Mouse (Mus musculus): ENCODE measurements around the gene Ppfia1. TPM values are rescaled to one million over a fixed set of nuclear protein-coding genes. Genes with fewer than 3 reads are reported as not detected.

Ppfia1 gene
- polyA plus RNA-seq, 1 experiment from 2014 or later = 33.1 TPM

DNA sequence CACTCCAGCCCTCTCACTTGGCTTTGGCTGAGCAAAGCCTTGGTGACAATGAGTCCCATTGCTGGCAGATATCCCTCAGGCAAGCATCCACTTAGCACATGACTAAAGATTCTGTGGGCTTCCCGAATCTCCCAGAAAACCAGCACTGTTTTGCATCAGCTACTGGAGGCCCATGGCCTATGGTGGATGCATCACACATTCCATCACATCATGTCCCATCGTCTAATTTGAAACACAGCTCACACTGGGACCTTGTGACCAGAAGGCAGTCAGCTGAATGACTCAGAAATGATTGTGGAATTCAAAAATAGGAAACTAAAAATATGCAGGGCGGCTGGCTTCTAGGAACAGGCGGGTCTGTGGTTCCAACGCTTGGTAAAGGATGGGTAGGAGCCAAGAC, 24.3 kb upstream of the Ppfia1 start:
- Histone ChIP-seq H3K4me3 (ENCODE audit: low read depth, low read length) (no peak overlapping the region), H3K9me3 (ENCODE audit: control insufficient read depth, low read length) (no peaks in the 10 kb centered on the region), H3K4me2 (ENCODE audit: low read length) (no peak overlapping the region), H3K27ac (ENCODE audit: low read depth) (no peak overlapping the region), H3K27me3 (replicated peaks; ENCODE audit: control insufficient read depth, insufficient read depth, low read length) (no peaks in the 10 kb centered on the region), H3K4me1 (replicated peaks; ENCODE audit: control insufficient read depth, insufficient read depth, low read length) (peaks cover 10% of the 10 kb centered on the region), H3K36me3 (ENCODE audit: control insufficient read depth, insufficient read depth, low read length) (peaks cover 21% of the 10 kb centered on the region), H3K9ac (ENCODE audit: low read length) (no peak overlapping the region)
- ATAC-seq (replicated peaks; ENCODE audit: low FRiP score, low TSS enrichment, low read depth) (no peak), DNase-seq (ENCODE audit: low spot score) (no peak)
- 92% methylated on average over 5 of the region's 5 CpGs for WGBS

DNA sequence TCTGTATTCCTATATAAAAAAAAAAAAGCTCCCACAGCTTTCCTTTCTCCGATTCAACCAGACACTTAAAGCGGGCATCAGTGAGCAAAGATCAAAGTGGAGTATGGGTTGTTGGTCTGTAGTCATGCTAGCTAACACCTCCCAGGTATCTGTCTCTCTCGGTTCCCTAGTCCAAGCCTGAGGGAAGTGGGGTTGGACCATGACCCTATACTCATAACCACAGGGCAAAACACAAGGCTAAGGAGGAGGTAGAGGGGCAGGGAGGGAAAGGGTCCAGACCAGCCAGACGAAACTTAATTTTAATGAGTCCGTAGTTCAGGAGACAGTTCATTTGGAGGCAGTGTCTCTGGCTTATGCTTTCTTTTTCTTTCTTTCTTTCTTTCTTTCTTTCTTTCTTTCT, 18.7 kb upstream of the Ppfia1 start:
- 87% methylated on average over 5 of the region's 5 CpGs for WGBS

DNA sequence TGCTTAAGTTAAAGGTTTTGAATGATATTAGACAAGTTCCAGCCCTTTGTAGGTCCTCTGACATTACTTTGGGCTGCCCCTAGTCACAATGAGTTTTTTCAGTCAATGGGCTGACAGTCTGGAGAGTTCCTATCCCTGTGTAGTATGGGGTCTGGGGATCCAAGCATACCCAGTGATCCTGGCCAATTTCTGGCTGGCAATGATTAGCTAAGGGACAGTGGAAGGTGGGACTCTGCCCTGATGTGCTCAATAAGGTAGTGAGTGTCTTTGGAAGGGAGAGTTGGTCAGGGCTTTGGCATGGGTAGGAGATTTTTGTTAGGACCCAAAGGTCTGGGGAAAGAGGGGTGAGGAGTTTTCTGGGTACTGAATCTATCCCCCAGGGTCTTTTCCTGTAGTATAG, 18.1 kb upstream of the Ppfia1 start:
- ATAC-seq (replicated peaks; ENCODE audit: low FRiP score, low TSS enrichment, low read depth) = no peak
- no peaks in the 10 kb centered on the region for H3K36me3 ChIP-seq (ENCODE audit: control insufficient read depth, insufficient read depth, low read length)
- no peak for DNase-seq (ENCODE audit: low spot score)
- H3K27me3 ChIP-seq (replicated peaks; ENCODE audit: control insufficient read depth, insufficient read depth, low read length) = no peaks in the 10 kb centered on the region
- H3K4me3 ChIP-seq (ENCODE audit: low read depth, low read length) = no peak overlapping the region
- no peak overlapping the region for H3K27ac ChIP-seq (ENCODE audit: low read depth)
- H3K9me3 ChIP-seq (ENCODE audit: control insufficient read depth, low read length) = no peaks in the 10 kb centered on the region
- no peak overlapping the region for H3K9ac ChIP-seq (ENCODE audit: low read length)
- H3K4me1 ChIP-seq (replicated peaks; ENCODE audit: control insufficient read depth, insufficient read depth, low read length) = peaks cover 7% of the 10 kb centered on the region; the same call in 1 of the 2 replicates
- H3K4me2 ChIP-seq (ENCODE audit: low read length) = no peak overlapping the region

More for the DNA sequence above, 18.7 kb upstream of the Ppfia1 start:
- no peak for DNase-seq (ENCODE audit: low spot score)
- Histone ChIP-seq H3K4me2 (ENCODE audit: low read length) (no peak overlapping the region), H3K9me3 (ENCODE audit: control insufficient read depth, low read length) (no peaks in the 10 kb centered on the region), H3K4me1 (replicated peaks; ENCODE audit: control insufficient read depth, insufficient read depth, low read length) (peaks cover 7% of the 10 kb centered on the region; the same call in 1 of the 2 replicates), H3K9ac (ENCODE audit: low read length) (no peak overlapping the region), H3K36me3 (ENCODE audit: control insufficient read depth, insufficient read depth, low read length) (no peaks in the 10 kb centered on the region), H3K27me3 (replicated peaks; ENCODE audit: control insufficient read depth, insufficient read depth, low read length) (no peaks in the 10 kb centered on the region), H3K27ac (ENCODE audit: low read depth) (no peak overlapping the region), H3K4me3 (ENCODE audit: low read depth, low read length) (no peak overlapping the region)
- ATAC-seq (replicated peaks; ENCODE audit: low FRiP score, low TSS enrichment, low read depth) = no peak

DNA sequence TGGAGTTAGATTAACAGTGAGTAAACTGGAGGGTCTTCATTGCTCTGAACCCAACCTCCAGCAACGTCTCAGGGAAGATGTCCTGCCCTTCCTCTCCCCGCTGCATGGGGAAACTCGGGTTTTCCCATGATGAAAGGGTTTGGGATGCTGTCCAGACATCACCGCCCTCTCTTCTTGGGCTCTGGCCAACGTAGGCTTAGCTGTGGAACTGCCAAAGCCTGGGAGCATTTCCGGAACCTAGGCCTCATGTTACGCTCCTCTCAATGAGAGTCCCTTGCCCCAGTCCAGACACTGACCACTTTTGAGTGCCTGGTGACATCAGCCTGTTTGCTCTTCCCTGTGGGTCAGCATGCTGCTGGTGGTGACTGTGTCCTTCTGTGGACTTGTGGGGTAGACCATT, 15.9 kb upstream of the Ppfia1 start:
- 55% methylated on average over 7 of the region's 7 CpGs for WGBS
- DNase-seq (ENCODE audit: low spot score) (no peak), ATAC-seq (replicated peaks; ENCODE audit: low FRiP score, low TSS enrichment, low read depth) (no peak)
- no peaks in the 10 kb centered on the region for H3K27me3 ChIP-seq (replicated peaks; ENCODE audit: control insufficient read depth, insufficient read depth, low read length)
- H3K27ac ChIP-seq (ENCODE audit: low read depth) = no peak overlapping the region
- no peak overlapping the region for H3K4me2 ChIP-seq (ENCODE audit: low read length)
- H3K9ac ChIP-seq (ENCODE audit: low read length) = no peak overlapping the region
- H3K4me1 ChIP-seq (replicated peaks; ENCODE audit: control insufficient read depth, insufficient read depth, low read length) = peaks cover 7% of the 10 kb centered on the region; the same call in 1 of the 2 replicates
- no peak overlapping the region for H3K4me3 ChIP-seq (ENCODE audit: low read depth, low read length)
- no peaks in the 10 kb centered on the region for H3K9me3 ChIP-seq (ENCODE audit: control insufficient read depth, low read length)
- no peaks in the 10 kb centered on the region for H3K36me3 ChIP-seq (ENCODE audit: control insufficient read depth, insufficient read depth, low read length)

DNA sequence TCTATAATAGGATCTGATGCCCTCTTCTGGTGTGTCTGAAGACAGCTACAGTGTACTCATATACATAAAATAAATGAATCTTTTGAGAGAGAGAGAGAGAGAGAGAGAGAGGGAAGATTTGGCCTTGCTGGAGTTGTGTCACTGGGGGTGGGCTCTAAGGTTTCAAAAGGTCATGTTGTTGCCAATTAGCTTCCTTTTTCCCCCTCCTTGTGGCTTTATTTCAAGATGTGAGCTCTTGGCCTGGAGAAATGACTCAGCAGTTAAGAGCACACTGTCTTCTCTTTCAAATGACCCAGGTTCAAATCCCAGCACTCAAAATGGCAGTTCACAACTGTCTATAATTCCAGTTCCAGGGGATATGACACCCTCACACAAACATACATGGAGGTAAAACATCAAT, 14.6 kb upstream of the Ppfia1 start:
- Histone ChIP-seq H3K9me3 (ENCODE audit: control insufficient read depth, low read length) (no peaks in the 10 kb centered on the region), H3K4me1 (replicated peaks; ENCODE audit: control insufficient read depth, insufficient read depth, low read length) (peaks cover 7% of the 10 kb centered on the region; the same call in 1 of the 2 replicates), H3K4me3 (ENCODE audit: low read depth, low read length) (no peak overlapping the region), H3K27me3 (replicated peaks; ENCODE audit: control insufficient read depth, insufficient read depth, low read length) (no peaks in the 10 kb centered on the region), H3K9ac (ENCODE audit: low read length) (no peak overlapping the region), H3K27ac (ENCODE audit: low read depth) (no peak overlapping the region), H3K36me3 (ENCODE audit: control insufficient read depth, insufficient read depth, low read length) (no peaks in the 10 kb centered on the region), H3K4me2 (ENCODE audit: low read length) (no peak overlapping the region)
- DNase-seq (ENCODE audit: low spot score) (no peak), ATAC-seq (replicated peaks; ENCODE audit: low FRiP score, low TSS enrichment, low read depth) (no peak)

DNA sequence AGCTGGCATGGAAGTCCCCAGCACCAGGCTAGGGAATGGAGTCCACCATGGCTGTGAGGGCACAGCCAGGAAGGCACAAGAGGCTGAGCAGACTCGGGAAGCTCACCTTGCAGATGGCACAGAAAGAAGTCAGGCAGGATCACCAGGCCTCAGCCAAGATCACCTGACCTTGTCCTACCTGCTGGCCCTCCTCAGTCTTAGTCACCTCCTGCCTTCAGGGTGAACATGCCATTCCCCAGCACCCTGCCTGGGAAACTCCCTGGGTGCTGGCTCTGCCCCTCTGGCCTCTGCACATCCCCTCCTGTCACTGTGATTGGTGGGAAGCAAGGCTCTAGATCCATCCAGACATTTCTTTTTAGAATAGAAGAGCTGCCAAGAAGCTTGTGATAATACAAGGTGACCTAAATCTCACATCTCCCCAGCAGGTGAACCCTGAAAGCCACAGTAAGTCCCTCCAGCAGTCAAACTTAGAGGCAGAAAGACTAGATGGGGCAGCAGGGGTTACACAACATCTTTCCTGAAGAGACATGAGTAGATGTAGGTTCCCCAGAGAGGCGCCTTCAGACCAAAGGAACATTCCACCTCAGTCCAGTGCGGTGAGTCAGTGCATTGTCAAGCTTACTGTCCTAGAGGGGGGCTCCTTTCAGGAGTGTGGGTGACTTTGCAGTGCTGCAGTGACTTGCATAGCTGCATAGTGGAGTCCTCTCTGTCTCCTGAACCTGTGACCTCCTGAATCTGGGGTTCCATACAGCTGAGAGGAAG, 13.6 kb upstream of the Ppfia1 start:
- 76% methylated on average over 3 of the region's 3 CpGs for WGBS

DNA sequence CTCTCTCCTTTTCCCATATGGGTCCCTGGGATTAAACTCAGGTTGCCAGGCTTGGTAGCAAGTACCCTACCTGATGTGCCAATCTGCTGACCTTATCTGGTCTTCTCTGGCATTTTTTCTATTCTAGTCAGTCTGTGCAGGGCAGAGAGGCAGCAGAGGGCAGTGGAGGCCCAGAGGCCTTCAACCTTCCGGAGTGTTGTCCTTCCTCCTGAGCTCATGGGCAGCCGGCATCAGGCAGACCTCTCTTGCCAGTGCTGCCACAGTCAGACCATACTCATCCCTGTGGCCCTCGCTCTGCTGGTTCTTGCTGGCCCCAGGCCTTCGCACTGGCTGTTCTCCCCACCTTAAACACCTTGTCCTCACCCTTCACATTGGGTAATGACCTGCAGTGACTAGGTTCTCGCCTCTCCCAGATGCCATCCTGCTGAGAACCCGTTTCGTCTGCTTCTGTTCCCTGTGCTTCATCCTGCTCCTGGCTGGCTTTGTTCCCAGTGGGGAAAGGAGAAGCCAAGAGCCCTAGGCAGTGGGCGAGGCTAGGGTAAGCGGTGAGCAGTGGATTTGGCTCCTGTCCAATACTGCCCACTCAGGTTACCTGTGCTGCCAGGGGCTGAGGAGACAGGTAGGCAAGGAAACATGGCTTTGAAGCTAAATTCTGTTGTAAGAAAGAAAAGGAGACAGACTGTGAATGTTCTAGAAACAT, 10.1 kb upstream of the Ppfia1 start:
- ATAC-seq (replicated peaks; ENCODE audit: low FRiP score, low TSS enrichment, low read depth) = no peak
- Histone ChIP-seq H3K4me3 (ENCODE audit: low read depth, low read length) (no peak overlapping the region), H3K36me3 (ENCODE audit: control insufficient read depth, insufficient read depth, low read length) (no peaks in the 10 kb centered on the region), H3K27me3 (replicated peaks; ENCODE audit: control insufficient read depth, insufficient read depth, low read length) (no peaks in the 10 kb centered on the region), H3K4me2 (ENCODE audit: low read length) (no peak overlapping the region), H3K9ac (ENCODE audit: low read length) (no peak overlapping the region), H3K4me1 (replicated peaks; ENCODE audit: control insufficient read depth, insufficient read depth, low read length) (no peaks in the 10 kb centered on the region), H3K9me3 (ENCODE audit: control insufficient read depth, low read length) (no peaks in the 10 kb centered on the region), H3K27ac (ENCODE audit: low read depth) (no peak overlapping the region)
- WGBS = 63% methylated on average over 9 of the region's 9 CpGs
- DNase-seq (ENCODE audit: low spot score) = no peak

More for the DNA sequence above, 13.6 kb upstream of the Ppfia1 start:
- ATAC-seq (replicated peaks; ENCODE audit: low FRiP score, low TSS enrichment, low read depth) (no peak), DNase-seq (ENCODE audit: low spot score) (no peak)
- H3K9me3 ChIP-seq (ENCODE audit: control insufficient read depth, low read length) = no peaks in the 10 kb centered on the region
- H3K4me2 ChIP-seq (ENCODE audit: low read length) = no peak overlapping the region
- H3K4me1 ChIP-seq (replicated peaks; ENCODE audit: control insufficient read depth, insufficient read depth, low read length) = peaks cover 7% of the 10 kb centered on the region; the same call in 1 of the 2 replicates
- no peaks in the 10 kb centered on the region for H3K27me3 ChIP-seq (replicated peaks; ENCODE audit: control insufficient read depth, insufficient read depth, low read length)
- H3K36me3 ChIP-seq (ENCODE audit: control insufficient read depth, insufficient read depth, low read length) = no peaks in the 10 kb centered on the region
- no peak overlapping the region for H3K9ac ChIP-seq (ENCODE audit: low read length)
- H3K27ac ChIP-seq (ENCODE audit: low read depth) = no peak overlapping the region
- H3K4me3 ChIP-seq (ENCODE audit: low read depth, low read length) = no peak overlapping the region

DNA sequence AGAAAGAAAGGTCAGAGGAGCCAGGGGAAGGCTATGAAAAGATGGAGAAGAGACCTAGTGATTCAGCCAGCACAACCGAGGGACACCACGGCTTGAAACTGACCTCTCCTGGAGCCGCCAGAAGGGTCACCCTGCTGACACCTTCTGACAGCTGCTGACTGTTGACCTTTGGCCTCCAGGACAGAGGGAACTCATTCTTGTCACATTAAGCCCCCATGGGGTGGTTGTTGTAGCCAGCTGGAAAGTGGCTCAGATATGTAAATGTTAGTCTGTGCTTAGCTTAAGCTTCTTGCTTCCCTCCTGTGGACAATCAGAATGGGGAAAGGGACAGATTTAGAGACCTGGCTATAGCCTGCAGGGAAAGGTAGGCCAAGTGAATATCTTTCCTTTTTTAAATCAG, 8.5 kb upstream of the Ppfia1 start:
- H3K4me3 ChIP-seq (ENCODE audit: low read depth, low read length) = no peak overlapping the region
- no peaks in the 10 kb centered on the region for H3K36me3 ChIP-seq (ENCODE audit: control insufficient read depth, insufficient read depth, low read length)
- WGBS = 22% methylated on average over 3 of the region's 3 CpGs
- no peak overlapping the region for H3K27ac ChIP-seq (ENCODE audit: low read depth)
- H3K9ac ChIP-seq (ENCODE audit: low read length) = no peak overlapping the region
- ATAC-seq (replicated peaks; ENCODE audit: low FRiP score, low TSS enrichment, low read depth) (no peak), DNase-seq (ENCODE audit: low spot score) (no peak)
- no peak overlapping the region for H3K4me2 ChIP-seq (ENCODE audit: low read length)
- H3K9me3 ChIP-seq (ENCODE audit: control insufficient read depth, low read length) = no peaks in the 10 kb centered on the region
- H3K27me3 ChIP-seq (replicated peaks; ENCODE audit: control insufficient read depth, insufficient read depth, low read length) = no peaks in the 10 kb centered on the region
- no peaks in the 10 kb centered on the region for H3K4me1 ChIP-seq (replicated peaks; ENCODE audit: control insufficient read depth, insufficient read depth, low read length)

DNA sequence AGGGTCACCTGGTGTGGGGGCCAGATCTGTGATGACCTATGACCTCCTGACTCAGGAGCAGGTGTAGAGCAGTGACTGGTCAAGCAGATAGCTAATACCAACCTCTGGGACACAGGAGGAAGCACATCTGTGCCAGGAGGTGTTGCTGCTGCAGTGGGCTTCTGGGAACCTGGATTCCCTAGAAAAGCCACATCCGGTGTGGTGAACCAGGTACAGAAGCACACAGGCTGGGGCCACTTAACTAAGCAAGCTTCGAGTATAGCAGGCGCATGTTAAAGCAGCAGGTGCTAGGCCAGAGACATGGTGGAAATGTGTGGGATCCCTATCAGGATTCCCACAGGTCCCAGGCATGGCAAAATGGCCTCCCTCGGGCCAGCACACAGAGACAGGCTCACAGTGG, 7.1 kb upstream of the Ppfia1 start:
- H3K36me3 ChIP-seq (ENCODE audit: control insufficient read depth, insufficient read depth, low read length) = no peaks in the 10 kb centered on the region
- no peaks in the 10 kb centered on the region for H3K4me1 ChIP-seq (replicated peaks; ENCODE audit: control insufficient read depth, insufficient read depth, low read length)
- H3K27me3 ChIP-seq (replicated peaks; ENCODE audit: control insufficient read depth, insufficient read depth, low read length) = no peaks in the 10 kb centered on the region
- ATAC-seq (replicated peaks; ENCODE audit: low FRiP score, low TSS enrichment, low read depth) = no peak
- no peak overlapping the region for H3K9ac ChIP-seq (ENCODE audit: low read length)
- no peak overlapping the region for H3K4me3 ChIP-seq (ENCODE audit: low read depth, low read length)
- WGBS = 89% methylated on average over 4 of the region's 4 CpGs
- no peaks in the 10 kb centered on the region for H3K9me3 ChIP-seq (ENCODE audit: control insufficient read depth, low read length)
- no peak overlapping the region for H3K4me2 ChIP-seq (ENCODE audit: low read length)
- no peak for DNase-seq (ENCODE audit: low spot score)
- H3K27ac ChIP-seq (ENCODE audit: low read depth) = no peak overlapping the region
